In genomic region chr8:35070246-35070989, GRCm38 (mm10) we compare ENCODE assay signal across 11 mouse cellular contexts.
DNase-seq lines count a peak whose midpoint lies in the region; ATAC-seq lines count a peak whose summit lies in the region.
"Had no signal": no experiment of that assay in that cellular context is flagged by ENCODE, and none has a peak within 500 bp of the region (broad histone marks: within the 10 kb centered on the region; RNA-seq: fewer than 3 reads in every experiment).

No protein-coding gene starts in this region.

- 78% methylated on average over 7 of the region's 7 CpGs for WGBS in heart, embryonic 10.5 days

- H3K4me1 ChIP-seq in heart, embryonic 10.5 days, result no peaks in the 10 kb centered on the region
- H3K4me1 ChIP-seq: lung, embryonic 15.5 days had no signal

- no peak overlapping the region for H3K4me3 ChIP-seq in heart, embryonic 10.5 days
- H3K4me3 ChIP-seq: lung, embryonic 15.5 days had no signal

- no peak overlapping the region for H3K27ac ChIP-seq in heart, embryonic 10.5 days
- H3K27ac ChIP-seq: lung, embryonic 15.5 days had no signal

- no peaks in the 10 kb centered on the region for H3K9me3 ChIP-seq in heart, embryonic 10.5 days
- H3K9me3 ChIP-seq: lung, embryonic 15.5 days had no signal

- ATAC-seq in megakaryocyte progenitor cell, adult 5-6 weeks (replicated peaks; ENCODE audit: poor library complexity), result no peak

- DNase-seq in heart, adult 8-10 months (ENCODE audit: low spot score), result peak; percentile 28
- no peak for DNase-seq in heart, embryonic 10.5 days (ENCODE audit: low spot score)
- peak; percentile 30 for DNase-seq in right cerebral cortex, adult 18-20 months
- DNase-seq in right cerebral cortex, postnatal 25 days, result no peak
- DNase-seq in layer of hippocampus, postnatal 25 days (ENCODE audit: extremely low spot score in 1 of 2, low spot score in 1 of 2), result peak; percentile 9 to 15
- DNase-seq in urinary bladder, postnatal 36 days (ENCODE audit: low spot score in 2 of 2), result no peak
- no peak for DNase-seq in adrenal gland, adult 2 months
- DNase-seq: cerebellum, adult 2 months had no signal

- no peaks in the 10 kb centered on the region for H3K27me3 ChIP-seq in heart, embryonic 10.5 days (ENCODE audit: insufficient read depth, poor library complexity, severe bottlenecking)
- H3K27me3 ChIP-seq: lung, embryonic 15.5 days had no signal

- H3K36me3 ChIP-seq in heart, embryonic 10.5 days, result no peaks in the 10 kb centered on the region
- H3K36me3 ChIP-seq: G1E; lung, embryonic 15.5 days had no signal

Comparison
In these comparisons a context has a peak if more than half of its experiments do, and no peak if none do; other contexts are left out.
1. DNase-seq: peak in heart, adult 8-10 months (single experiment), right cerebral cortex, adult 18-20 months (single experiment) and layer of hippocampus, postnatal 25 days (2 of 2); none in heart, embryonic 10.5 days (single experiment), right cerebral cortex, postnatal 25 days (single experiment), urinary bladder, postnatal 36 days (0 of 2) and adrenal gland, adult 2 months (single experiment).